Mouse (Mus musculus) testis, adult 2 months (tissue): ENCODE results near the gene Stat6.
A peak's percentile ranks its signal among the peaks of the same experiment; 100 is the strongest.

Source experiments
- CTCF ChIP-seq: fragments of 200-500 bp; IDR thresholded peaks from 2 replicates; pipeline ENCODE4 v1.5.1; 2012; ENCODE audit warnings: low read depth, mild to moderate bottlenecking, inconsistent platforms, low read length, moderate library complexity; ENCODE audit not compliant: control insufficient read depth, insufficient read depth, insufficient replicate concordance
- POLR2A ChIP-seq: fragments of 200-500 bp; IDR thresholded peaks from 2 replicates; pipeline ENCODE4 v1.6.1; 2012; ENCODE audit warnings: low read depth, mild to moderate bottlenecking, inconsistent platforms, low read length, moderate library complexity; ENCODE audit not compliant: control insufficient read depth

GRCm38 (mm10) chr10:127622057-127622392 is 20.8 kb upstream of the Stat6 start:
- TF ChIP-seq POLR2A = no peak
- TF ChIP-seq CTCF = peak; percentile 41; the same call in 1 of the 2 replicates
